Comparison of ENCODE assay signal across 1 mouse cellular context in genomic region chr5:31201042-31201741, GRCm38 (mm10).
A peak's percentile ranks its signal among the peaks of the same experiment; 100 is the strongest.
TF ChIP-seq lines count a peak whose summit lies in the region.

No protein-coding gene starts in this region.

TF ChIP-seq in CH12.LX, 34 proteins besides CTCF, POLR2A, EP300 and RAD21 (continued from another document):
- TF ChIP-seq CHD2 (IDR thresholded peaks at IDR 0.05; ENCODE audit: low read length) = peak; percentile 51; the same call in 1 of the 2 replicates
